Mouse (Mus musculus) erythroblast, embryonic 14.5 days (primary cell): ENCODE results near the gene Srsf9. TPM values are rescaled to one million over a fixed set of nuclear protein-coding genes. Genes with fewer than 3 reads are reported as not detected.

ENCODE experiments used
- H3K27me3 ChIP-seq: 2 replicates; pipeline ENCODE4 v1.6.1; 2012; ENCODE audit warnings: inconsistent platforms; ENCODE audit not compliant: control insufficient read depth
- H3K36me3 ChIP-seq: 2 replicates; pipeline ENCODE4 v1.6.1; 2012; ENCODE audit warnings: mild to moderate bottlenecking, inconsistent platforms; ENCODE audit not compliant: control insufficient read depth
- H3K4me1 ChIP-seq: 2 replicates; pipeline ENCODE4 v1.6.1; 2012; ENCODE audit warnings: inconsistent platforms; ENCODE audit not compliant: control insufficient read depth
- H3K4me3 ChIP-seq: replicated peaks from 2 replicates; pipeline ENCODE3; 2012; ENCODE audit warnings: moderate library complexity, mild to moderate bottlenecking, inconsistent platforms
- H3K9me3 ChIP-seq: 2 replicates; pipeline ENCODE4 v1.6.1; 2012; ENCODE audit warnings: low read length, inconsistent platforms, mixed read lengths; ENCODE audit not compliant: control insufficient read depth
- GATA1 ChIP-seq: IDR thresholded peaks from 2 replicates; pipeline ENCODE4 v1.6.1; 2012; ENCODE audit warnings: low read length, inconsistent platforms, mixed read lengths
- TAL1 ChIP-seq: IDR thresholded peaks from 3 replicates; pipeline ENCODE4 v1.6.1; 2012; ENCODE audit warnings: low read length, inconsistent platforms, mixed read lengths
- polyA plus RNA-seq: library from polyadenylated mRNA; stranded (reverse); fragments of >175 nt; gene quantifications from 2 replicates; pipeline ENCODE4 v1.2.3, GENCODE M21; 2012

Srsf9 gene
- polyA plus RNA-seq, 1 experiment = 5.5 TPM

GRCm38 (mm10) chr5:115340577-115341313 lies 13.8 kb downstream of the Srsf9 start, which contains the start of the genes Gatc and Triap1:
Gene Gatc, minus strand, starts transcription at chr5:115341178.
Gene Triap1, plus strand, starts transcription at chr5:115341225.
- H3K9me3 ChIP-seq = no peaks in the 10 kb centered on the region
- no peaks in the 10 kb centered on the region for H3K27me3 ChIP-seq
- H3K36me3 ChIP-seq = peaks cover 71% of the 10 kb centered on the region
- H3K4me1 ChIP-seq = peaks cover 62% of the 10 kb centered on the region
- peak within 1 kb of the TSS; percentile 83 for H3K4me3 ChIP-seq
- no peak for TF ChIP-seq GATA1
- TF ChIP-seq TAL1 = no peak

GRCm38 (mm10) chr5:115341314-115342165 lies 14.6 kb downstream of the Srsf9 start:
- peaks cover 71% of the 10 kb centered on the region for H3K36me3 ChIP-seq
- TF ChIP-seq GATA1 = no peak
- TF ChIP-seq TAL1 = no peak
- peaks cover 62% of the 10 kb centered on the region for H3K4me1 ChIP-seq
- peak overlapping the region; percentile 83 for H3K4me3 ChIP-seq
- no peaks in the 10 kb centered on the region for H3K9me3 ChIP-seq
- H3K27me3 ChIP-seq = no peaks in the 10 kb centered on the region

- Histone ChIP-seq H3K4me3 (peak overlapping the region; percentile 78), H3K4me1 (peaks cover 45% of the 10 kb centered on the region), H3K27me3 (peaks cover 5% of the 10 kb centered on the region), H3K9me3 (peaks cover 3% of the 10 kb centered on the region), H3K36me3 (peaks cover 48% of the 10 kb centered on the region)
- TF ChIP-seq TAL1 (no peak), GATA1 (peak; percentile 41; the same call in 1 of the 2 replicates)
Measured at GRCm38 (mm10) chr5:115347564-115347963, 20.6 kb downstream of the Srsf9 start.

GRCm38 (mm10) chr5:115348546-115349224 lies 21.7 kb downstream of the Srsf9 start, which contains the start of gene Cox6a1:
Gene Cox6a1, minus strand, starts transcription at chr5:115348981.
- Histone ChIP-seq H3K9me3 (peaks cover 3% of the 10 kb centered on the region), H3K4me3 (peak within 1 kb of the TSS; percentile 78), H3K4me1 (peaks cover 39% of the 10 kb centered on the region), H3K27me3 (peaks cover 7% of the 10 kb centered on the region), H3K36me3 (peaks cover 37% of the 10 kb centered on the region)
- TF ChIP-seq GATA1 (no peak), TAL1 (no peak)

GRCm38 (mm10) chr5:115349225-115349555 lies 22.2 kb downstream of the Srsf9 start:
- peak overlapping the region; percentile 78 for H3K4me3 ChIP-seq
- peaks cover 37% of the 10 kb centered on the region for H3K4me1 ChIP-seq
- peaks cover 3% of the 10 kb centered on the region for H3K9me3 ChIP-seq
- H3K27me3 ChIP-seq = peaks cover 11% of the 10 kb centered on the region
- TF ChIP-seq GATA1 (peak; percentile 60), TAL1 (no peak)
- H3K36me3 ChIP-seq = peaks cover 32% of the 10 kb centered on the region

- H3K36me3 ChIP-seq = peaks cover 10% of the 10 kb centered on the region
- H3K9me3 ChIP-seq = peaks cover 3% of the 10 kb centered on the region
- H3K27me3 ChIP-seq = peaks cover 22% of the 10 kb centered on the region
- peaks cover 26% of the 10 kb centered on the region for H3K4me1 ChIP-seq
- H3K4me3 ChIP-seq = no peak overlapping the region
- TF ChIP-seq GATA1 (no peak), TAL1 (no peak)
Measured at GRCm38 (mm10) chr5:115351348-115351747, 24.4 kb downstream of the Srsf9 start.

GRCm38 (mm10) chr5:115355070-115355469 lies 28.1 kb downstream of the Srsf9 start:
- no peak for TF ChIP-seq GATA1
- TF ChIP-seq TAL1 = no peak
- H3K9me3 ChIP-seq = peaks cover 3% of the 10 kb centered on the region
- H3K36me3 ChIP-seq = no peaks in the 10 kb centered on the region
- H3K4me3 ChIP-seq = no peak overlapping the region
- peaks cover 25% of the 10 kb centered on the region for H3K27me3 ChIP-seq
- peaks cover 2% of the 10 kb centered on the region for H3K4me1 ChIP-seq

- no peak overlapping the region for H3K4me3 ChIP-seq
- no peaks in the 10 kb centered on the region; the same call in 1 of the 2 replicates for H3K4me1 ChIP-seq
- no peaks in the 10 kb centered on the region for H3K36me3 ChIP-seq
- no peak for TF ChIP-seq GATA1
- TF ChIP-seq TAL1 = no peak
- peaks cover 33% of the 10 kb centered on the region for H3K27me3 ChIP-seq
- no peaks in the 10 kb centered on the region for H3K9me3 ChIP-seq
Measured at GRCm38 (mm10) chr5:115358872-115359271, 31.9 kb downstream of the Srsf9 start.
